Mouse (Mus musculus) embryonic facial prominence, embryonic 12.5 days (tissue): Measurements from ENCODE around the gene Eef1b2. TPM values are rescaled to one million over a fixed set of nuclear protein-coding genes. Genes with fewer than 3 reads are reported as not detected.
"Not testable (repeated sequence)": the region's sequence is repeated elsewhere in the genome, so short reads cannot be mapped to it uniquely, and the experiment has no call there.

Experiments
- ATAC-seq: fragments of 200-750 bp; cut with Nextera tagmentation; 2 replicates; pipeline ENCODE4 v1.8.0; 2017; ENCODE audit not compliant: insufficient number of reproducible peaks, insufficient read depth, low FRiP score, low TSS enrichment
- H3K27ac ChIP-seq: fragments of 300-500 bp; sonication (generic); 2 replicates; pipeline ENCODE4 v1.5.1; 2016; ENCODE audit warnings: mild to moderate bottlenecking
- H3K27me3 ChIP-seq: fragments of 300-500 bp; sonication (generic); 2 replicates; pipeline ENCODE4 v1.6.1; 2016; ENCODE audit warnings: mild to moderate bottlenecking, moderate library complexity
- H3K36me3 ChIP-seq: fragments of 300-500 bp; sonication (generic); 2 replicates; pipeline ENCODE4 v1.6.1; 2016; ENCODE audit warnings: mild to moderate bottlenecking
- H3K4me1 ChIP-seq: fragments of 300-500 bp; sonication (generic); 2 replicates; pipeline ENCODE4 v1.6.1; 2016
- H3K4me2 ChIP-seq: fragments of 300-500 bp; sonication (generic); replicated peaks from 2 replicates; pipeline ENCODE4 v1.6.1; 2016; ENCODE audit warnings: mild to moderate bottlenecking, moderate library complexity
- H3K4me3 ChIP-seq: fragments of 300-500 bp; sonication (generic); 2 replicates; pipeline ENCODE4 v1.5.1; 2016; ENCODE audit warnings: mild to moderate bottlenecking
- H3K9ac ChIP-seq: fragments of 300-500 bp; sonication (generic); 2 replicates; pipeline ENCODE4 v1.6.1; 2016; ENCODE audit warnings: mild to moderate bottlenecking, moderate library complexity
- H3K9me3 ChIP-seq: fragments of 300-500 bp; sonication (generic); 2 replicates; pipeline ENCODE4 v1.6.1; 2016; ENCODE audit warnings: mild to moderate bottlenecking, moderate library complexity
- WGBS: fragments of 180-500 bp; shearing (Covaris S2); methylation state at CpG from one replicate; pipeline ENCODE4 v1.1.7; 2016; 5-methylcytosine and 5-hydroxymethylcytosine counted together
- polyA plus RNA-seq: library from polyadenylated mRNA; unstranded; fragments of >200 nt; fragmentation: Nextera tagmentation; extraction: Ambion mirVana; gene quantifications from 2 replicates; pipeline ENCODE4 v1.2.1, GENCODE M21; 2016

Gene Eef1b2
- polyA plus RNA-seq, 1 experiment from 2014 or later, result 505 TPM

GRCm38 (mm10) chr1:63176259-63176603 lies 394 bp upstream of the Eef1b2 start:
- ATAC-seq, result no peak
- Histone ChIP-seq H3K9me3 (no peaks in the 10 kb centered on the region), H3K36me3 (peaks cover 29% of the 10 kb centered on the region), H3K27ac (peak overlapping the region; percentile 88), H3K4me2 (peak overlapping the region; percentile 62), H3K4me3 (peak overlapping the region; percentile 96), H3K27me3 (no peaks in the 10 kb centered on the region), H3K9ac (peak overlapping the region; percentile 85), H3K4me1 (peaks cover 15% of the 10 kb centered on the region)
- under 1% methylated on average over 14 of the region's 14 CpGs for WGBS

- no peak for ATAC-seq
- peak overlapping the region; percentile 62 for H3K4me2 ChIP-seq
- peak overlapping the region; percentile 85 for H3K9ac ChIP-seq
- peaks cover 15% of the 10 kb centered on the region for H3K4me1 ChIP-seq
- no peaks in the 10 kb centered on the region for H3K9me3 ChIP-seq
- H3K36me3 ChIP-seq, result peaks cover 23% of the 10 kb centered on the region
- 69% methylated on average over 3 of the region's 3 CpGs for WGBS
- peak overlapping the region; percentile 96; the same call in 1 of the 2 replicates for H3K4me3 ChIP-seq
- H3K27ac ChIP-seq, result no peak overlapping the region
- H3K27me3 ChIP-seq, result no peaks in the 10 kb centered on the region
These were observed 1.7 kb downstream of the Eef1b2 start for GRCm38 (mm10) chr1:63178308-63178707.

GRCm38 (mm10) chr1:63180122-63180521 lies 3.5 kb downstream of the Eef1b2 start:
- Histone ChIP-seq H3K9me3 (no peaks in the 10 kb centered on the region), H3K27ac (no peak overlapping the region), H3K4me1 (peaks cover 11% of the 10 kb centered on the region), H3K4me2 (no peak overlapping the region), H3K36me3 (peaks cover 20% of the 10 kb centered on the region), H3K9ac (no peak overlapping the region), H3K4me3 (no peak overlapping the region), H3K27me3 (no peaks in the 10 kb centered on the region)
- no peak for ATAC-seq
- 92% methylated on average over 4 of the region's 4 CpGs for WGBS

- WGBS, result 69% methylated on average over 4 of the region's 4 CpGs
- not testable (repeated sequence) for H3K4me3 ChIP-seq, H3K9me3 ChIP-seq, H3K27ac ChIP-seq, ATAC-seq, H3K4me1 ChIP-seq, H3K27me3 ChIP-seq, H3K9ac ChIP-seq, H3K4me2 ChIP-seq
- H3K36me3 ChIP-seq, result peaks cover 20% of the 10 kb centered on the region
These were observed 4.0 kb downstream of the Eef1b2 start for GRCm38 (mm10) chr1:63180575-63180974.

GRCm38 (mm10) chr1:63181019-63181418 lies 4.4 kb downstream of the Eef1b2 start:
- WGBS, result 6% methylated on average over 3 of the region's 3 CpGs
- H3K4me1 ChIP-seq, result peaks cover 4% of the 10 kb centered on the region
- H3K9me3 ChIP-seq, result no peaks in the 10 kb centered on the region
- H3K36me3 ChIP-seq, result peaks cover 20% of the 10 kb centered on the region
- no peak overlapping the region for H3K4me3 ChIP-seq
- H3K4me2 ChIP-seq, result no peak overlapping the region
- no peak overlapping the region for H3K9ac ChIP-seq
- H3K27me3 ChIP-seq, result no peaks in the 10 kb centered on the region
- no peak overlapping the region for H3K27ac ChIP-seq
- peak; percentile 87 for ATAC-seq

- Histone ChIP-seq H3K4me2 (no peak overlapping the region), H3K4me1 (peaks cover 4% of the 10 kb centered on the region), H3K9me3 (no peaks in the 10 kb centered on the region), H3K4me3 (no peak overlapping the region), H3K27me3 (no peaks in the 10 kb centered on the region), H3K27ac (no peak overlapping the region), H3K36me3 (peaks cover 20% of the 10 kb centered on the region), H3K9ac (no peak overlapping the region)
- no peak for ATAC-seq
- 93% methylated on average over 1 of the region's 1 CpGs for WGBS
These were observed 4.9 kb downstream of the Eef1b2 start for GRCm38 (mm10) chr1:63181480-63181879.

GRCm38 (mm10) chr1:63182212-63182611 lies 5.6 kb downstream of the Eef1b2 start:
- peaks cover 20% of the 10 kb centered on the region for H3K36me3 ChIP-seq

GRCm38 (mm10) chr1:63182636-63183270 lies 6.1 kb downstream of the Eef1b2 start:
- no peak overlapping the region for H3K4me2 ChIP-seq
- no peak overlapping the region for H3K9ac ChIP-seq
- no peak for ATAC-seq
- peaks cover 20% of the 10 kb centered on the region for H3K36me3 ChIP-seq
- peaks cover 3% of the 10 kb centered on the region for H3K4me1 ChIP-seq
- 62% methylated on average over 10 of the region's 10 CpGs for WGBS
- no peak overlapping the region for H3K4me3 ChIP-seq
- H3K27me3 ChIP-seq, result no peaks in the 10 kb centered on the region
- H3K9me3 ChIP-seq, result no peaks in the 10 kb centered on the region
- H3K27ac ChIP-seq, result no peak overlapping the region

More at GRCm38 (mm10) chr1:63182212-63182611, 5.6 kb downstream of the Eef1b2 start:
- WGBS, result 88% methylated on average over 5 of the region's 5 CpGs
- Histone ChIP-seq H3K9me3 (no peaks in the 10 kb centered on the region), H3K27me3 (no peaks in the 10 kb centered on the region), H3K9ac (no peak overlapping the region), H3K4me2 (no peak overlapping the region), H3K27ac (no peak overlapping the region), H3K4me3 (no peak overlapping the region), H3K4me1 (peaks cover 4% of the 10 kb centered on the region)
- no peak for ATAC-seq

GRCm38 (mm10) chr1:63185430-63185829 lies 8.8 kb downstream of the Eef1b2 start:
- H3K27ac ChIP-seq, H3K4me2 ChIP-seq, H3K9me3 ChIP-seq, ATAC-seq, H3K4me1 ChIP-seq, H3K27me3 ChIP-seq, H3K36me3 ChIP-seq, H3K9ac ChIP-seq, H3K4me3 ChIP-seq: not testable (repeated sequence)
- 94% methylated on average over 6 of the region's 6 CpGs for WGBS

GRCm38 (mm10) chr1:63188536-63188935 lies 11.9 kb downstream of the Eef1b2 start:
- Histone ChIP-seq H3K9me3 (no peaks in the 10 kb centered on the region), H3K27me3 (no peaks in the 10 kb centered on the region), H3K4me3 (no peak overlapping the region), H3K9ac (no peak overlapping the region), H3K4me2 (no peak overlapping the region), H3K36me3 (no peaks in the 10 kb centered on the region), H3K4me1 (no peaks in the 10 kb centered on the region), H3K27ac (no peak overlapping the region)
- ATAC-seq, result no peak
- WGBS, result 91% methylated on average over 3 of the region's 3 CpGs

- H3K4me2 ChIP-seq, result no peak overlapping the region
- H3K27me3 ChIP-seq, result no peaks in the 10 kb centered on the region
- H3K4me1 ChIP-seq, result no peaks in the 10 kb centered on the region
- no peaks in the 10 kb centered on the region for H3K36me3 ChIP-seq
- H3K27ac ChIP-seq, result 0 out of 2 replicates have a peak overlapping the region, but pooled peaks have one; percentile 67
- no peak for ATAC-seq
- 69% methylated on average over 8 of the region's 8 CpGs for WGBS
- H3K9me3 ChIP-seq, result no peaks in the 10 kb centered on the region
- H3K9ac ChIP-seq, result no peak overlapping the region
- no peak overlapping the region for H3K4me3 ChIP-seq
These were observed 14.2 kb downstream of the Eef1b2 start for GRCm38 (mm10) chr1:63190851-63191250.

- Histone ChIP-seq H3K9ac (no peak overlapping the region), H3K4me3 (no peak overlapping the region), H3K27ac (0 out of 2 replicates have a peak overlapping the region, but pooled peaks have one; percentile 36), H3K9me3 (no peaks in the 10 kb centered on the region), H3K36me3 (no peaks in the 10 kb centered on the region), H3K4me2 (no peak overlapping the region), H3K4me1 (no peaks in the 10 kb centered on the region), H3K27me3 (no peaks in the 10 kb centered on the region)
- no peak for ATAC-seq
- 77% methylated on average over 11 of the region's 11 CpGs for WGBS
These were observed 15.9 kb downstream of the Eef1b2 start for GRCm38 (mm10) chr1:63192306-63193065.
